Mouse (Mus musculus): ENCODE data around the gene Smok3c.
"Not testable (repeated sequence)": the region's sequence is repeated elsewhere in the genome, so short reads cannot be mapped to it uniquely, and the experiment has no call there.

The Smok3c gene

DNA sequence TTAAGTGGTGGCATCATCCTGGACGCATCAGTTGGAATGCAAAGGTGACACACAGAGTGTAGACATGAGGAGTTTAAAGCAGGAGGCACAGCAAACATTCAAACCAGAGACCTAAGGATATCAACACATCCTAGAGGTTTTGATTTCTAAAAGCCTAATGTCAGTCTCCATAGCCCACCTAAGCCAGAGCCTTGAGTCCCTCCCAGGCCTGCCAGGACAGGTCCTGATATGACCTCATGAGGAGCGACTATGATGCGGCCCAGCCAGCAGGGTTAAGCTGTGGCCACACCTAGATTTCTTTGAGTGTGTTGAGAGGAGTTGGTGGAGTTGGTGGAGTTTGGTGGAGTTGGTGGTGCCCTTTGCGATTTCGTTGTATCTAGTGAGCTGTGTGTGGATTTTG lies at the start of gene Smok3c:
Gene Smok3c (plus strand): TSS at position 301 of the 400 bp plus-strand sequence.
- DNase-seq (ENCODE audit: low read depth, low spot score): not testable (repeated sequence)

GRCm38 (mm10) chr5:138009437-138009836 lies 43.6 kb upstream of the Smok3c start:
- no peak for DNase-seq (ENCODE audit: low read depth, low spot score)

DNA sequence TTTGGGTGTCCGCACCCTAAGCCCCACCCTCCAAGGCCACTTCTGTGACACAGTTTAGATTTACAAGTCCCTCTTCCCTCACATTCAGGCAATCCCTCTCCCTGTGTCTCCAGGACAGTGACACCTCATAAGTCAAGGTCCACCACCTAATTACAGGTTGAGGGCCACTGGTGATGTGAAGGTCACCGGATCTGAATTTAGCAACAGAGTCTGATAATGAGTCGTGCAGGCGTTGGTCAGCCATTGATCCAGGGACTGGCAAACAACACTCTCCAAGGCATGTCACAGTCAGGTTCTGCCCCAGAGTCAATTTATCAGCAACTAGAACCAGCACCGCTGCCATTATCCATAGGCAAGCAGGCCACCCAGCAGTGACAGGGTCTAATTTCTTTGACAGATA lies 40.6 kb upstream of the Smok3c start:
- DNase-seq (ENCODE audit: low read depth, low spot score): no peak

DNA sequence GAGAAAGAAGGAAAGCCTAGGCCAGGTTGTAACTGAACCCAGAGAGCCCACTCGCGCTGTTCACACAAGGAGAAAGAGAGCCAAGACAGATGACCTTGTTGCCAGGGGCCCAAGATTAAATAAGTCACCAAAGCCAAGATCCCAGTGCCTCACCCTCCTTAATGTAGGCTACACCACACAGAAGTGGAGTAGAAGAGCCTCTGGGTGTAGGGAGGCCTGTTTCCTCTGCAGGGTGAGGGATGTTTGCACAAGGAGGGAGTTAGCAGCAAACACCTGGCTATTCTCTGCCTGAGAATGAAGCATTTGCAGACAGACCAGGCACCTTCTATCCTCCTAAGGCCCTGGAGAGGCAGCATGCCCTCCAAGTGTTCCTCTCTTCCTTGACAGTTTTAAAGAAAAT lies 36.5 kb upstream of the Smok3c start:
- no peak for DNase-seq (ENCODE audit: low read depth, low spot score)

- no peak for DNase-seq (ENCODE audit: low read depth, low spot score)
Observed at GRCm38 (mm10) chr5:138016997-138017396, 36.0 kb upstream of the Smok3c start.

GRCm38 (mm10) chr5:138019577-138019976 lies 33.4 kb upstream of the Smok3c start:
- not testable (repeated sequence) for DNase-seq (ENCODE audit: low read depth, low spot score)

- DNase-seq (ENCODE audit: low read depth, low spot score): not testable (repeated sequence)
Observed at GRCm38 (mm10) chr5:138020961-138021479, 32.0 kb upstream of the Smok3c start, which contains the start of the genes Smok3a and Smok3b. Gene Smok3a, plus strand, starts transcription at chr5:138021261. Gene Smok3b, plus strand, starts transcription at chr5:138021429.

DNA sequence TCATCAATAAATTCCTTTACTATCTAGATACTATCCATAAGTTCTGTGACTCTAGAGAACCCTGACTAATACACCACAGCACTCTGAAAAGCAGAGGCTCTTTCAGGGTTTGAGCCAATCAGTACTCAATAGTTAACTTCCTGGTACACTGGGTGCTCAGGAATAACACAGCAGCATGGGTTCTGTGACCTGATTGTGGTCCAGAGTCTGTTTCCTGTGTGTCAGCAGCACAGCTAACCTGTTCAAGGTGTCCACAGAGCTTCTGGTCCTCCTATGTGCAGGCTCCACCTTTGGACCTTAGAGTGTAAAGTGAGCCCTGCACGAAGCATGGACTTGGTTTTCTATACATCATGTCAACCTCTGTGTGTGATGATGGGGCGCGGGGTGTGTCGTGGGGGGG lies 20.8 kb downstream of the Smok3c start:
- no peak for DNase-seq (ENCODE audit: low read depth, low spot score)

- no peak for DNase-seq (ENCODE audit: low read depth, low spot score)
Observed at GRCm38 (mm10) chr5:138075684-138076083, 22.7 kb downstream of the Smok3c start.

- no peak for DNase-seq (ENCODE audit: low read depth, low spot score)
Observed at GRCm38 (mm10) chr5:138076148-138076547, 23.2 kb downstream of the Smok3c start.

GRCm38 (mm10) chr5:138080456-138080855 lies 27.5 kb downstream of the Smok3c start:
- no peak for DNase-seq (ENCODE audit: low read depth, low spot score)

DNA sequence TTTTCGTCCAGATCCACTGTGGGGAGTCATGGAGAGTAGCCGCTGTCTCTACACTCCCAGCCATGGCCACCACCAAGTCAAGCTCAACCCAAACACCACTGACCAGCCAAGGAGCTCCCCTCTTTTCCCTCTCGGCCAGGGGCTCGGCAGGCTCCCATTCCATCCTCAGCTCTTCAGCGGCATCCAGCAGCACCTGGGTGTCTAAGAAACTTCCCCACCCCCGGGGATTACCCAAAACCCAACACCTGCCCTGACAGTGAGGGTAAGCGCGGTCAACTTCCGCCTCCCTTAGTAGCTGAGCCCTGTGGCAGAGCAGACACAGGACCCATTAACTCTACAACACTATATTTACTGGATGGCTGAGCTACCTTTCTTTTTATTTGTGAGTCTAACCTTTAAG lies 28.5 kb downstream of the Smok3c start:
- no peak for DNase-seq (ENCODE audit: low read depth, low spot score)

DNA sequence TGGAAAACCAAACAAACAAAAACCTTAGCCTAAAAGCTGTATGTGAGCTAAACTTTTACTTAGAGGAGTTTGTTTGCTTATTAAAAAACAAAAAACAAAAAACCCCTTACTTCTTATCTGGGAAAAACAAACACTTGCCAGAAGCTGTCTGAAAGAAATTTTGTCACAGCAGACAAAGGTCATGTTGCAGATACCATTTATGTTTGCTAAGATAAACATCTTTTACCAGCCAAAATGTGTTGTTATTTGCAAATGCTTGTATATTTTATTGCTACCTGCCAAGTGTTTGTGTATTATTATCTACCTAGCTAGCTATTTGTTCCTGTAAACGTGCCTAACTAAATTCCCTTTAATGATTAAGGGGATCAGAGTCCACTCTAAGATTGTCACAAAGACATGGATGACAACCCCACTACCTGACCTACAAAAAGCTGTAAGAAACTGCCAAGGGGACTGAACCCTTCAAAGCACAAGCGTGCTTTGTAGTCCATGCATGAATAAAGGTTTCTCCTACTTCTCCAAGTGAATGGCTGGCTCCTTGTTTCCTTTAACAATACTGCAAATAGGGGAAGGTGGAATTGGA lies 30.4 kb downstream of the Smok3c start:
- DNase-seq (ENCODE audit: low read depth, low spot score): no peak

DNA sequence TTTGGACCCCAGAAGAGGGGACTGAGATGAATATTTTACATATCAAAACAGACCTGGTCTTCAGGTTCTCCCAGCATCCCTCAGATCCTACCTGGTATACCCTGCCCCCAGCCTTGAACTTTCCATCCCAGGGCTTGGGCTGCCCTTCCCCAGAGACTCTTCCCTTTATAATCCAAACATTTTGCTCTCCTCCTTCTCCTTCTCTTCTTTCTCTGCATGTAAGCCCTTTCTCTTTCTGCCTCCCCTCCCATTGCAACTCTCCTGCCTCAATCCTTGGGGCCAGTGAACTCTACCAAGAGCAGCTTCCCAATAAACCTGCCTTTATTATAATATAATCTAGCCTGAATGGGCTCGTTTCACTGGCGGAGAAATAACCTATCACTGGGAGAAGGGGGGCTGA lies 30.9 kb downstream of the Smok3c start:
- no peak for DNase-seq (ENCODE audit: low read depth, low spot score)

GRCm38 (mm10) chr5:138084507-138084906 lies 31.5 kb downstream of the Smok3c start:
- no peak for DNase-seq (ENCODE audit: low read depth, low spot score)

- peak; percentile 94 for DNase-seq (ENCODE audit: low read depth, low spot score)
Observed at GRCm38 (mm10) chr5:138084996-138085395, 32.0 kb downstream of the Smok3c start, which contains the start of gene Zkscan1. Gene Zkscan1, plus strand, starts transcription at chr5:138085084.

GRCm38 (mm10) chr5:138085421-138085911 lies 32.5 kb downstream of the Smok3c start:
- peak; percentile 25 for DNase-seq (ENCODE audit: low read depth, low spot score)

GRCm38 (mm10) chr5:138086842-138087241 lies 33.8 kb downstream of the Smok3c start:
- no peak for DNase-seq (ENCODE audit: low read depth, low spot score)

GRCm38 (mm10) chr5:138088366-138088765 lies 35.4 kb downstream of the Smok3c start:
- no peak for DNase-seq (ENCODE audit: low read depth, low spot score)

DNA sequence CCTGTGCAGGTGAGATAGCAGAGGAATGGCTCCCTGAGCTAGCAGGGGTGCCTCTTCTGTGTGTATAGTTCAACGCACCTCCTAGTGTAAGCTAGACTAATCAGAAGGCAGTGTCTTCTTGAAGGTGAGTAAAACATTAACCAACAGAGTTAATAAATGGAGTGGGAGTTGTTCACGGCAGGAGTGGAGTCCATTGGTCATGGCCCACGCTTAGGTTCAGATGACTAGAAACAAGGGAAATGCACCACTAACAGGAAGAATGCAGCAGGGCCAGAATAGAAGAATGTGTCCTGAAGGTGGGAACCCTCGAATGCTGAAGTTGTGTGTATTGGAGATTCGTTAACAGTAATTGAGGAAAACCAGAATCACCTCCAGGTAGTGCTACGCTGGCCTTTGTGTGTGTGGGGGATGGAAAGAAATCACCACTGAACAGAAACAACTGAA lies 36.1 kb downstream of the Smok3c start:
- DNase-seq (ENCODE audit: low read depth, low spot score): no peak

DNA sequence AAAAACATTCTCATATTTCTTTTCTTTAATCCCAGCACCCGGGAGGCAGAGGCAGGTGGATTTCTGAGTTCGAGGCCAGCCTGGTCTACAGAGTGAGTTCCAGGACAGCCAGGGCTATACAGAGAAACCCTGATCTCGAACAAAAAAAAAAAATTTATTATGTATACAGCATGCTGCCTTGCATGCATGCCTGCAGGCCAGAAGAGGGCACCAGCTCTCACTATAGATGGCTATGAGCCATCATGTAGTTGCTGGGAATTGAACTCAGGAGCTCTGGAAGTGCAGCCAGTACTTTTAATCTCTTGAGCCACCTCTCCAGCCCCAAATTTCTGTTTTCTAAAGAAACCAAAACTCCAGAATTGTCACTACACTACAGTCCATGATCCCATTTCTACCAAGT lies 37.3 kb downstream of the Smok3c start:
- DNase-seq (ENCODE audit: low read depth, low spot score): peak; percentile 71

- peak; percentile 68 for DNase-seq (ENCODE audit: low read depth, low spot score)
Observed at GRCm38 (mm10) chr5:138090737-138091136, 37.7 kb downstream of the Smok3c start.

- no peak for DNase-seq (ENCODE audit: low read depth, low spot score)
Observed at GRCm38 (mm10) chr5:138092771-138093170, 39.8 kb downstream of the Smok3c start.

Measured in ZHBTc4 (cell line).